Mouse (Mus musculus) adipocyte (in vitro differentiated cells): ENCODE measurements around the gene Spint1.

Source experiments
- DNase-seq: peaks from one replicate; pipeline ENCODE4 v3.0.0-alpha.2; 2016; ENCODE audit warnings: low spot score

Spint1 gene

DNA sequence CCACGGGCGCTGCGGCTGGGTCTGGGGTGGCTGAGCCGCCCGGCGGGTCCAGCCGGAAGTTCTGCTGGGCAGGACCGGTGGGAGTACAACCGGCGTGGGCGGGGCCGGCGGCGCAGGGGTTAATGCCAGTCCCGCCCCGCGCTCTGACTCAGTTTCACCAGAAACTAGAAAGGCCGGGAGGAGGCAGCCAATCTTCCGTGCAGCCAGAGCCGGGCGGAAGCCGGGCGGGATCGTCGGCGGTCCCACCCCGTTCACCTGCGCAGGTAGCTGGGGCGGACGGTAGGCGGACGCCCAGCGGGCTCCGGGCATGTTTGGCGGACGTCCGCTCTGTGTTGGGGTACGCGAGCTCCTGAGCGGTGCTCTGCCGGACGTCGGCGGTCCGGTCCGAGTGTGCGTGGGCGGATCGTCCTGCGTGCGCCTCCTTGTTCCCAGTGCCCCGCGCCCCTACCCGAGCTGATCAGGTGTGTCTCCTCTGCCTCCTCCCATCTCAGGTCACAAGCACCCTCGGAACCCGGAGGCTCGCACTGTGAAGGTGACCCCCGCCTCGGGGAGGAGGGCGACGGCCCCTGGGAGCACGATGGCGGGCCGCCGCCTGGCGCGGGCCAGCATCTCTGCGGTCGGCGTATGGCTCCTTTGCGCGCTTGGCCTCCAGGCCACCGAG lies at the start of gene Spint1:
Gene Spint1, plus strand, starts transcription at position 153 of the 661 bp plus-strand sequence.
- DNase-seq: no peak

- DNase-seq: peak; percentile 88
Measured at GRCm38 (mm10) chr2:119189029-119189710, 48.0 kb upstream of the Spint1 start.

DNA sequence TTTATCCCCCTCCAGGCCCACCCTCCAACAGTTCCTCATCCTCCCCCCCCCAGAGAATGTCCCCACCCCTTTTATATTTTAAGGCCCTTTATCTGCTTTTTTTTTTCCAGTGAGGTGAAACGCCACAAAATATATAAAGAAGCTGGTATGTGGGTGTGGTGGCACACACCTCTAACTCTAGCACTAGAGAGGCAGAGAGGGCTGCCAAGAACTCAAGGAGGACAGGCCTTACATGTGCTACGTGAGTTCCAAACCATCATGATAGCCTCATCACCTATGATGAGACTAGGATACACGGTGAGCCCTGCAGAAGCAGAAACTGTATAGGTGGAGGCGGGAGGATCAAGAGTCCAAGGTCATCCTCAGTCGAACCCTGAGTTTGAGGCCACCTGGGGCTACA lies 46.2 kb upstream of the Spint1 start:
- DNase-seq: no peak

GRCm38 (mm10) chr2:119194140-119194539 lies 43.0 kb upstream of the Spint1 start:
- DNase-seq: no peak

- no peak for DNase-seq
Measured at GRCm38 (mm10) chr2:119196316-119197108, 40.6 kb upstream of the Spint1 start.

DNA sequence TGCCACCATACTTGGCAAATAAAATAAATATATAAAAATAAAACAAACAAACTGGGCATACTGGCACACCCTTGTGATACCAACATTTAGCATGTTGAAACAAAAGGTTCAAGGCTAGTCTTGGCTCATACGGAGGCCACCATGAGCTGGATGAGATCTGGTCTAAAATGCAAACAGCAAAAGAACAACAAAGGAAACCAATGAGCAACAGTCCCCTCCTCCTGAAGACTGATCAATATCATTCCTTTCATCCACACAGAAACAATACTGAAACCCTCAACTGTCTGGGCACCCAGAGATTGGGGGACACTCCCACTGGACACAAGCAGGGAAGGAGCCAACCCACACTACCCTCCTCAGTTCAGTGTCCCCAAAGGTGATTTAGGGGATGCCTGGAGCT lies 39.7 kb upstream of the Spint1 start:
- no peak for DNase-seq

DNA sequence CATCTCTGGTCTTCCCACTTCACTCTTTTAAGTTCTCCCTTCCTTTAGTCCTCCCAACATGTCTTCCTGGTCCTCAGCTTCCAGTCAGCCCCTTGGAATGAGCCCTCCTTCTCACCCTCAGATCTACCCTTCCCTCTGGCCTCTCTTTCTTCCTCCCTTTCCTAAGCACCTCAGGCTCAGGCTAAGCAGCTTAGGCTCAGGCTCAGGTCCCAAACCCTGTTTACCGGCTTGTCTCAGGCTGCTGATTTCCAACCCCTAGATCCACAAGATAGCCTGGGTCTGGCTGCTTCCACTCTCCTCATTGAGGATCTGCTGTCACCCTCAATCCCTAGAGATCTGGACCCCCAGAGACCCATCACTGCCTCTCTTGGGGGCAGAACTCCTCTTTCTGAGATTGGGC lies 39.1 kb upstream of the Spint1 start:
- DNase-seq: no peak

GRCm38 (mm10) chr2:119198934-119199333 lies 38.2 kb upstream of the Spint1 start:
- no peak for DNase-seq

GRCm38 (mm10) chr2:119202914-119203453 lies 34.2 kb upstream of the Spint1 start:
- DNase-seq: no peak

- peak; percentile 92 for DNase-seq
Measured at GRCm38 (mm10) chr2:119203871-119204460, 33.2 kb upstream of the Spint1 start.

GRCm38 (mm10) chr2:119207961-119208343 lies 29.2 kb upstream of the Spint1 start:
- DNase-seq: no peak

- DNase-seq: peak; percentile 99
Measured at GRCm38 (mm10) chr2:119208344-119209175, 28.6 kb upstream of the Spint1 start, which contains the start of the genes Zfyve19 and Dnajc17. Zfyve19 (plus strand) TSS chr2:119208617. Dnajc17 (minus strand) TSS chr2:119208795.

DNA sequence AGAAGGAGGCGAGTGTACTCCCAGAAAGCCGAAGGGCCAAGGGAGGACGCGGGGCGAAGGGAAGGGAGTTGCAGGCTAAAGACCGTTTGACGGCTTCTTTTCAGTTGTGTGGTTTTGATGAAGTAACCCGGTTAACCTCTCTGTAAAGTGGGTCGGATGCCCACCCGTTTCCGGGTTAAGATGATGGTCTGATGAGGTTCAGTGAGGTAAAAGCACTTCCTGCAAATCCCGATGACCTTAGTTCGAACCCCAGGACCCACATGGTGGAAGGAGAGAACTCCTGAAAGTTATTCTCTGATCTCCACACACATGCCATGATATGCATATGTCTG lies 28.0 kb upstream of the Spint1 start:
- DNase-seq: no peak

GRCm38 (mm10) chr2:119229775-119230704 lies 7.1 kb upstream of the Spint1 start, which contains the start of gene Ppp1r14d:
Ppp1r14d (minus strand) TSS chr2:119229906.
- DNase-seq: no peak

DNA sequence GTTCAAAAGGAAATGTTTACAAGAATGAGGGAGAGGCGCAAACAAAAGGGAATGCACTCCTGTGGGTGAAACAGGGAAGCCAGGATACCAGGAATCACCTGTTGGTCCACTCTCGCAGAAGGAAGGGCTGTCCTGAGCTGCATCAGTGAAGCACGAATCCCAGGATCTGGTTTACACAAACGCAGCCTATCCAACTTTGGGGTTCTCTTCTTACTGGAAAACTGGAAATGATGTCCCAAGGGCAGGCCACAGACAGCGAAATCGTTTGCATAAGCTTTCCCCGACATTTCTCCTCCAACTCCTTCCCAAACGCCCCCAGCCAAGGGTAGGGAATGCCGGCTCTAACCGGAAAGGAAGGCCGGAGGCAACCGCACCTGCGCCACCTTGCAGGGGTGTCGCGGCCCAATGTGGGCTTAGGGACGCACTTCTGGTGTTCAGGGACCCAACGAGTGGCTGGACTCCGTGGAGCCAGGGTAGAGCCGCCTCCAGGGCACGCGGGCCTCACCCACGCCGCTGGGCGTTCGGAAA lies 416 bp upstream of the Spint1 start:
- no peak for DNase-seq

- no peak for DNase-seq
Measured at GRCm38 (mm10) chr2:119237871-119238220, 684 bp downstream of the Spint1 start.

DNA sequence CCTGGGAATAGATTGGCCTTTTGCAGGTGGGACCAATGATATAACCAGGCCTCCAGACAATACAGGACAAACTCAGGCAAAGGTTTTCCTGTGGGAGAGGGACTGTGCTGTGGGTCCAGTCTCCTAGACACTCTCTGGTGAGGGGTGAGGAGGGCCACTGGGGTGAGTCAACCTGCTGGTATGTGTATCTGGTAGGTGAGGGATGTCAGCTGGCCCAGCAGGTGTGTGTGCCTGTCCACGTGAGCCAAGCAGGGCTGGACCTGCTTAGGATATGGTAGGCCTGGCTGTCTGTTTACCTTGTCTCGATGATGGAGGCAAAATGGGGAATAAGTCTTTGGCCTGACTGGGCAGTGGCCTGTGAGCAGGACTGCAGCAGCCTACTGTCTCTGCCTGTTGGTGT lies 1.5 kb downstream of the Spint1 start:
- DNase-seq: no peak

- no peak for DNase-seq
Measured at GRCm38 (mm10) chr2:119240075-119240818, 3.1 kb downstream of the Spint1 start.

DNA sequence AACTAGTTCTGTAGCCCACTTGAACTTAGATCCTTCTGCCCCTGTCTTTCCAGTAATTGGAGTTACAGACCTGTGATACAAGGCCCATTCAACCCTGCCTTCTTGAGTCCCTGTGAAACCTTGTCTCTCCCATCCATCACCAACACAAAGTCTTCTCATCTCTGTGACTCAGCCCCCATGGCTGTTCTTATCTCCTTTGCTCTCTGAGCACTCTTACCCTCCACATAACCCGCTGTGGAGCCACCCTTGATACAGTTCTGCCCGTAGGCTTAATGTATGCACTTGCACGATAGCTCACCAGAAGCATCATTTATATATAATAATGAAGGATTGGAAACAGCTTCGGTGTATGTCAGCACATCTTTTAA lies 3.6 kb downstream of the Spint1 start:
- DNase-seq: no peak
